Mouse (Mus musculus) embryonic facial prominence, embryonic 10.5 days (tissue): ENCODE measurements around the gene Igfbp3. TPM values are rescaled to one million over a fixed set of nuclear protein-coding genes. Genes with fewer than 3 reads are reported as not detected.

Experiments used
- DNase-seq: peaks from one replicate; pipeline ENCODE4 v3.0.0-alpha.2; 2017; ENCODE audit warnings: low spot score
- H3K27ac ChIP-seq: fragments of 300-500 bp; sonication (generic); replicated peaks from 2 replicates; pipeline ENCODE4 v1.5.1; 2016; ENCODE audit warnings: mild to moderate bottlenecking
- H3K27me3 ChIP-seq: fragments of 300-500 bp; sonication (generic); replicated peaks from 2 replicates; pipeline ENCODE4 v1.6.1; 2016; ENCODE audit warnings: low read depth, mild to moderate bottlenecking; ENCODE audit not compliant: poor library complexity, severe bottlenecking
- H3K36me3 ChIP-seq: fragments of 300-500 bp; sonication (generic); replicated peaks from 2 replicates; pipeline ENCODE4 v1.6.1; 2016; ENCODE audit warnings: mild to moderate bottlenecking, moderate library complexity
- H3K4me1 ChIP-seq: fragments of 300-500 bp; sonication (generic); 2 replicates; pipeline ENCODE4 v1.6.1; 2016
- H3K4me3 ChIP-seq: fragments of 300-500 bp; sonication (generic); 2 replicates; pipeline ENCODE4 v1.5.1; 2016; ENCODE audit warnings: mild to moderate bottlenecking, moderate library complexity
- H3K9me3 ChIP-seq: fragments of 300-500 bp; sonication (generic); 2 replicates; pipeline ENCODE4 v1.6.1; 2016; ENCODE audit warnings: mild to moderate bottlenecking
- WGBS: fragments of 180-500 bp; shearing (Covaris S2); methylation state at CpG from one replicate; pipeline ENCODE4 v1.1.7; 2016; 5-methylcytosine and 5-hydroxymethylcytosine counted together
- polyA plus RNA-seq: library from polyadenylated mRNA; unstranded; fragments of >200 nt; fragmentation: Nextera tagmentation; extraction: Ambion mirVana; gene quantifications from 2 replicates; pipeline ENCODE4 v1.2.1, GENCODE M21; 2016

Gene Igfbp3
- polyA plus RNA-seq, 1 experiment from 2014 or later, result 32.3 TPM

DNA sequence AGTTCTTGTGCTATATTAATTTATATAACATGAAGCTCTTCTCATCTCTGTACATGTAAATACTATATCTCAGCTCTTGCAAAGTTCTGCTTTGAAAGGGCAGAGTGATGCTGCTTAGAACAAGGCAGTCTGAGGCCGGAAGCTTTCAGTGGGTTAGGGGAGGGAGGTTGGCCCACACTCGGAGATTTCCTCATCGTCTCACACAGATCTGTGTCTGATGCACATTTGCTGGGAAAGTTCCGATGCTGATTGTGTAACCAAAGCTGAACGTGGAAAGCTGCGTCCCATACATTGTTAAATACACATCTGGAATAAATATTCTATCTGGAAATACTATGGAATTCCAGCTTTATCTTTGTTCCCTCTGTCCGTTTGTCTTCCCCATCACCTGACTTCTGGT lies 11.5 kb downstream of the Igfbp3 start:
- no peak for DNase-seq
- WGBS, result 75% methylated on average over 7 of the region's 7 CpGs
- 0 out of 2 replicates have a peak, but pooled peaks cover 4% of the 10 kb centered on the region for H3K27me3 ChIP-seq
- no peaks in the 10 kb centered on the region for H3K36me3 ChIP-seq
- H3K27ac ChIP-seq, result no peak overlapping the region
- H3K4me1 ChIP-seq, result peaks cover 10% of the 10 kb centered on the region
- H3K4me3 ChIP-seq, result no peak overlapping the region
- no peaks in the 10 kb centered on the region for H3K9me3 ChIP-seq

DNA sequence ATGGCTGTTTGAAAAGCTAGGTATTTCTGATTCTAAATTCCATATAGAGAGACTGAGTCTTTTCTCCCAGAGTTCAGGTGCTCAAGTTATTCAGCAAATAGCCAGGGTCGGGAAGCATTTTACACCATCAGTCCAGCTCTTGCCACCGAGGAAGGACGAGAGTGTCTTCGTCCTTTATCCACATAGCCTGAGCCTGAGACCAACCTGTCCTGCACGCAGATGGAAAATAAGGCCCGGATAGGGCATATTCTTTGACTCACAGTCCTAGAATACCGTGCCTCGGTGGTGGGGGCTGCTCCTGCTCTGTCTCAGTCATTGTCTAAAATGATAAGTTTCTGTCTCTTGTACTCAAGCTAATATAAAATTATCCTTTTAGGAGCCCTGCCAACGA lies 13.3 kb downstream of the Igfbp3 start:
- no peak overlapping the region for H3K27ac ChIP-seq
- WGBS, result 85% methylated on average over 9 of the region's 9 CpGs
- H3K27me3 ChIP-seq, result 0 out of 2 replicates have a peak, but pooled peaks cover 4% of the 10 kb centered on the region
- H3K9me3 ChIP-seq, result no peaks in the 10 kb centered on the region
- peaks cover 16% of the 10 kb centered on the region for H3K4me1 ChIP-seq
- DNase-seq, result no peak
- H3K4me3 ChIP-seq, result no peak overlapping the region
- H3K36me3 ChIP-seq, result no peaks in the 10 kb centered on the region

DNA sequence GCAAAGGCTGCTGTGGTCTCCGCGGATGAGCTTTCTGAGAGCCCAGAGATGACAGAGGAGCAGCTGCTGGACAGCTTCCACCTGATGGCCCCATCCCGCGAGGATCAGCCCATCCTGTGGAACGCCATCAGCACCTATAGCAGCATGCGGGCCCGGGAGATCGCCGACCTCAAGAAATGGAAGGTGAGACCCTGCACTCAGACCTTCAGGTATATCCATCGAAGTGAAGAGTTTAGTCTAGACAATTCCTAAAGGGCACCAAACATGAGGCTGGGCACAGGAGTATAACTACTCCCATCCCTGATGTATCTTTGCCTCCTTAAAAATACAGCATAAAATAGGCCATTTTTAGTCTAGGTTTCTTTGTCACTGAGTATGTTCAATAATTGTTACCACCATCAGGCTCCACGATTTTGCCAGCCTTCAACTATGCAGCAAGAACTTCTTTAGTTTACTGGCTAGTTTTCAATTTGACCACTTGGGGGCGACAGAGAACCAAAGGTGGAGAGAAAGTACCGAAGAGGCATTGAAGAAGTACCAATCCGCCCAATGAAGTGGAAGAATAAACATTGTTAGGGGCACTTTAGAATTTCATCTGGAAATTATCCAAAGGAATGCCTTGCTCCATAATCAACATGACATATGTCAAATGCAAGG lies 13.9 kb downstream of the Igfbp3 start:
- Histone ChIP-seq H3K27ac (no peak overlapping the region), H3K4me1 (peaks cover 16% of the 10 kb centered on the region), H3K9me3 (no peaks in the 10 kb centered on the region; the same call in 1 of the 2 replicates), H3K27me3 (0 out of 2 replicates have a peak, but pooled peaks cover 4% of the 10 kb centered on the region), H3K36me3 (no peaks in the 10 kb centered on the region), H3K4me3 (no peak overlapping the region)
- peak; percentile 52 for DNase-seq
- 55% methylated on average over 14 of the region's 14 CpGs for WGBS

DNA sequence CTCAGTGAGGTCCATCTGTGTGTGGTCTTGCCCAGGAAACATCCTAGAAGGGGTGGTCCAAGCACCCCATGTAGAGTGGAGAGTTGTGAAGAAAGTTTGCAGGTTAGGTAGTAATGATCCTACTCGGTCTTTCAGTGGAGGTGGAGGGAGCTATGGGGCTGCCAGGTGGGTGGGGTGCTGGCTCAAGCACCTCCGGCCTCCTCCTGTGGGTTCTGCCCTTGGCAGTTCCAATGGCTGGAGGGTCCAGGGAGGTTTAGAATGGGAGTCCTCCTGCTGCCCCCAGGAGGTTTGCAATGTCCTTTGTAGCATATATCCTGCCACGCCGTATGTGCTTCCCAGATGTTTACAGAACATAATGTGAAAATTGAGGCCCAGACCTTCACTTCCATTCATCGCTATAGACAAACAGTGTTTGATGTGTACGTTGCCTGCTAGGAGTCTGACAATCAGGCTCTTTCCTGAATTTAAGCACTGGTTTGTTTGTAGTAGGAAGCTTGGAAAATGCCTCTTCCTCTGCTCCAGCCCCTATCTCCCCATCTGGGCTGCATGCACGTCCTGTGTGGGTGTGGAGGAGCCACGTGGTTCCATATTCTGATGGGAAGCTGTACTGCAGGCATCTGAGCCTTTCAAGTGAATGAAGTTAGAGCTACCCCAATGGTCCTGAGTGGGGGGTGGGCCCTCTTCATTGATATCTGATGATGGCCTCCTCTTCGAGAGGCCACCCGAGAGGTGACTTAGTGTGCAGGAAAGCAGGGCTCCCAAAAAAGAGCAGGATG lies 15.1 kb downstream of the Igfbp3 start:
- Histone ChIP-seq H3K36me3 (no peaks in the 10 kb centered on the region), H3K4me1 (peaks cover 16% of the 10 kb centered on the region), H3K4me3 (no peak overlapping the region), H3K27ac (no peak overlapping the region), H3K27me3 (0 out of 2 replicates have a peak, but pooled peaks cover 4% of the 10 kb centered on the region), H3K9me3 (no peaks in the 10 kb centered on the region; the same call in 1 of the 2 replicates)
- 82% methylated on average over 10 of the region's 10 CpGs for WGBS
- DNase-seq, result no peak

- Histone ChIP-seq H3K4me3 (no peak overlapping the region), H3K27me3 (0 out of 2 replicates have a peak, but pooled peaks cover 4% of the 10 kb centered on the region), H3K4me1 (peaks cover 16% of the 10 kb centered on the region), H3K36me3 (no peaks in the 10 kb centered on the region), H3K9me3 (no peaks in the 10 kb centered on the region; the same call in 1 of the 2 replicates), H3K27ac (peak overlapping the region; percentile 58)
- no peak for DNase-seq
- 89% methylated on average over 19 of the region's 19 CpGs for WGBS
Measured at GRCm38 (mm10) chr11:7198006-7198405, 15.7 kb downstream of the Igfbp3 start.

DNA sequence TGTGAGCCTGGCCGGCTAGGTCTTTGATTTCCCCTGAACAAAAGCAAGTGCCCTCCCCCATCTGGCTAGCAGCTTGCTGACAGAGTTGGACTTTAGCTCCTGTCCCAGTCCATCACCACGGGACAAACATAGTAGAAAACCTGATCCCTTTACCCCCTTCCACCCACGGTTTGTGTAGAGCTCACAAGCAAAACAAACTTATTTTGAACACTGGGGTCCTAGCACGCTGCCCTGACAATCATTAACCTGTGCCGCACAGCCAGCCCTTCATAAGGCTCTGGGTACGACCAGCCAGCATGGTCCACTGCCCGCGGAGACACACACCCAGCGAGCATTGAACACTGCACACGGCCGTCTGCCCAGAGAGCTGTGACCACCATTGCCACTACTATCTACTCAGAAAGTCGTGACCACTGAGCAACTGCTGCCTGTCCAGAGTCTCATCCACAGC lies 16.2 kb downstream of the Igfbp3 start, which contains the start of gene Igfbp1:
Gene Igfbp1 (plus strand): TSS at position 292 of the 451 bp plus-strand sequence.
- Histone ChIP-seq H3K4me3 (no peak within 1 kb of the TSS), H3K4me1 (peaks cover 19% of the 10 kb centered on the region), H3K27me3 (0 out of 2 replicates have a peak, but pooled peaks cover 4% of the 10 kb centered on the region), H3K9me3 (no peaks in the 10 kb centered on the region; the same call in 1 of the 2 replicates), H3K27ac (peak within 1 kb of the TSS; percentile 58), H3K36me3 (no peaks in the 10 kb centered on the region)
- no peak for DNase-seq
- 53% methylated on average over 12 of the region's 12 CpGs for WGBS

GRCm38 (mm10) chr11:7195312-7195685 lies 18.4 kb downstream of the Igfbp3 start:
- 95% methylated on average over 4 of the region's 4 CpGs for WGBS

GRCm38 (mm10) chr11:7194432-7195311 lies 19.1 kb downstream of the Igfbp3 start:
- no peak overlapping the region for H3K4me3 ChIP-seq
- WGBS, result 93% methylated on average over 10 of the region's 10 CpGs

More at GRCm38 (mm10) chr11:7195312-7195685, 18.4 kb downstream of the Igfbp3 start:
- H3K27ac ChIP-seq, result no peak overlapping the region
- H3K9me3 ChIP-seq, result no peaks in the 10 kb centered on the region; the same call in 1 of the 2 replicates
- H3K27me3 ChIP-seq, result 0 out of 2 replicates have a peak, but pooled peaks cover 4% of the 10 kb centered on the region
- no peak for DNase-seq
- no peak overlapping the region for H3K4me3 ChIP-seq
- H3K36me3 ChIP-seq, result no peaks in the 10 kb centered on the region
- H3K4me1 ChIP-seq, result peaks cover 19% of the 10 kb centered on the region

GRCm38 (mm10) chr11:7193134-7193533 lies 20.6 kb downstream of the Igfbp3 start:
- 0 out of 2 replicates have a peak, but pooled peaks cover 4% of the 10 kb centered on the region for H3K27me3 ChIP-seq
- peaks cover 19% of the 10 kb centered on the region for H3K4me1 ChIP-seq
- H3K4me3 ChIP-seq, result no peak overlapping the region
- 79% methylated on average over 9 of the region's 9 CpGs for WGBS
- H3K36me3 ChIP-seq, result no peaks in the 10 kb centered on the region
- no peak for DNase-seq
- H3K9me3 ChIP-seq, result no peaks in the 10 kb centered on the region; the same call in 1 of the 2 replicates
- no peak overlapping the region for H3K27ac ChIP-seq

More at GRCm38 (mm10) chr11:7194432-7195311, 19.1 kb downstream of the Igfbp3 start:
- Histone ChIP-seq H3K9me3 (no peaks in the 10 kb centered on the region; the same call in 1 of the 2 replicates), H3K27me3 (0 out of 2 replicates have a peak, but pooled peaks cover 4% of the 10 kb centered on the region), H3K4me1 (peaks cover 19% of the 10 kb centered on the region), H3K36me3 (no peaks in the 10 kb centered on the region), H3K27ac (no peak overlapping the region)
- no peak for DNase-seq

DNA sequence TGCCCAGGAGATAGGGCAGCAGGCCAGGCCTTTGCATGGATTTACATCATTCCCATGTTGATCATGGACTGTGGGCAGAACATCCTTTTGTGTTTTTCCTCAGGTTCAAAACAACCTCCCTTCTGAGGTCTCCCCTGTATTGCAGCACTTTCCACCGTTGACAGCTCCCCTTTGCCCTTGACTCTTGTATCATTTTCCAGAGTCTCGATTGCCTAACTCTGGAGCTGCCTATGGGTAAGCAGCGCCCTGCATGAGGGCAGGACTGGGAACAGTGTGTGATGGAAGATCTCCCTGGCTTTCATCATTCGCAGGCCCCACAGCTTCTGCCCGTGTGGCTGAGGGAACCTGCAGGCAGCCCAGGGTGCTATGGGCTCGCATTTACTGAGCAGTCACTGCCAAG lies 21.0 kb downstream of the Igfbp3 start:
- H3K4me3 ChIP-seq, result no peak overlapping the region
- H3K27me3 ChIP-seq, result no peaks in the 10 kb centered on the region
- no peak overlapping the region for H3K27ac ChIP-seq
- peaks cover 14% of the 10 kb centered on the region for H3K4me1 ChIP-seq
- 71% methylated on average over 6 of the region's 6 CpGs for WGBS
- no peaks in the 10 kb centered on the region; the same call in 1 of the 2 replicates for H3K9me3 ChIP-seq
- H3K36me3 ChIP-seq, result no peaks in the 10 kb centered on the region
- DNase-seq, result no peak

DNA sequence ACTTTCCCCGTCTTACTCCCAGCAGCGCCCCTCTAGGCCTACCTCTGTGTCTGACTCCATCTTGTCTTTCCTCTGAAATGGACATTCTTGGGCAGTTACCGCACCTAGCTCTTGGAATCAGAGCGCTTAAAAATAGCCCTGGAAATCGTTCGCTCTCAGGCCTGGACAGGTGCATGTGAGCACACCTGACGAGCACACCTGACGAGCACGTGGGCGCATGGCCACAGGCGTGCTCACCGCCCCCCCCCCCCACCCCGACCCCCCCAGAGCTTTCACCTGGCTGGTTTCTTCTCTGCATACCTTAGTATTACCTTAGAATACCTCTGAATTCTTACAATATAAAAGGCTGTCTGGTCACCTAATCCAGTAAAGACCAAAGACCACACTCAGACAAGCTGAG lies 25.3 kb downstream of the Igfbp3 start, which contains the start of gene Gm11985:
Gene Gm11985 (minus strand): TSS at position 101 of the 400 bp plus-strand sequence.
- Histone ChIP-seq H3K27ac (no peak within 1 kb of the TSS), H3K4me3 (no peak within 1 kb of the TSS), H3K4me1 (peaks cover 34% of the 10 kb centered on the region), H3K27me3 (no peaks in the 10 kb centered on the region), H3K36me3 (no peaks in the 10 kb centered on the region), H3K9me3 (no peaks in the 10 kb centered on the region)
- DNase-seq, result no peak
- 94% methylated on average over 13 of the region's 13 CpGs for WGBS

DNA sequence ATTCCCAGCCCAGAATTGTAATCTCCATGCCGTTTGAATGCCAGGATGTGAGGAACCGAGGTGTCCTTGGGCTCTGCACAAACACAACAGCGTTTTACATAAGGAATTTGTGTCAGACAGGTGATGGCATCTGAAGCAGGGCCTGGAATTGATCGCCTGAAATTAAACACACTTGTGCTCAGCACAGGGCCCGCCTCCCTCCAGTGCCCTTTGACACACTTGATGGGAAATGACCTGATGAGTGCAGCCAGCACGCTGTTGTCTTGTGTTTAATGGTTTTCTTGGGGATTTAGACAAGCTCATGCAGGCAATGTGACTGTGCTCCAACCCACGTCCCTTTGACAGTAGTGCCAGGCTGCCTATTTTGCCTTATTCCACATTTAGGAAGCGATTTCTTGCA lies 26.3 kb downstream of the Igfbp3 start:
- no peak overlapping the region for H3K27ac ChIP-seq
- WGBS, result 38% methylated on average over 8 of the region's 8 CpGs
- H3K4me1 ChIP-seq, result peaks cover 34% of the 10 kb centered on the region
- DNase-seq, result no peak
- no peaks in the 10 kb centered on the region for H3K27me3 ChIP-seq
- no peak overlapping the region for H3K4me3 ChIP-seq
- H3K36me3 ChIP-seq, result no peaks in the 10 kb centered on the region
- no peaks in the 10 kb centered on the region for H3K9me3 ChIP-seq
